Mouse (Mus musculus) cortical plate, adult 2 months (tissue): ENCODE results near the gene Ccdc175.

Source experiments
- CTCF ChIP-seq: fragments of 200-500 bp; IDR thresholded peaks from 2 replicates; pipeline ENCODE4 v1.5.1; 2011; ENCODE audit warnings: mild to moderate bottlenecking, control low read depth, low read length; ENCODE audit not compliant: insufficient read depth; ENCODE audit errors: extremely low read depth
- POLR2A ChIP-seq: fragments of 200-500 bp; IDR thresholded peaks from 2 replicates; pipeline ENCODE4 v1.6.1; 2011; ENCODE audit warnings: mild to moderate bottlenecking, low read length, control low read depth; ENCODE audit not compliant: insufficient read depth; ENCODE audit errors: extremely low read depth

GRCm38 (mm10) chr12:72083265-72083664 is 101.6 kb downstream of the Ccdc175 start:
- TF ChIP-seq POLR2A: no peak
- no peak for TF ChIP-seq CTCF
